ENCODE assay signal across 8 mouse cellular contexts in genomic region chr11:101986913-101987312, GRCm38 (mm10). TPM values are rescaled to one million over a fixed set of nuclear protein-coding genes. Genes with fewer than 3 reads are reported as not detected.
DNase-seq lines count a peak whose midpoint lies in the region; ATAC-seq and TF ChIP-seq lines count a peak whose summit lies in the region.

Dusp3 (minus strand) TSS chr11:101987013.

- WGBS in forebrain, embryonic 10.5 days = 81% methylated on average over 3 of the region's 3 CpGs
- WGBS in forebrain, embryonic 12.5 days = 75% methylated on average over 3 of the region's 3 CpGs
- WGBS in intestine, postnatal 0 days = 58% methylated on average over 3 of the region's 3 CpGs

- no peak for DNase-seq in forebrain, embryonic 10.5 days (ENCODE audit: extremely low spot score, low spot score)
- no peak for DNase-seq in G1E (ENCODE audit: low spot score)
- no peak for DNase-seq in gastrocnemius, postnatal 14 days
- DNase-seq in right cerebral cortex, postnatal 14 days = no peak
- no peak for DNase-seq in spleen, postnatal 14 days (ENCODE audit: low spot score in 2 of 2)

- H3K36me3 ChIP-seq in forebrain, embryonic 10.5 days (replicated peaks) = no peaks in the 10 kb centered on the region
- H3K36me3 ChIP-seq in forebrain, embryonic 12.5 days (replicated peaks) = no peaks in the 10 kb centered on the region
- H3K36me3 ChIP-seq in G1E (replicated peaks) = no peaks in the 10 kb centered on the region
- peaks cover 8% of the 10 kb centered on the region; the same call in 1 of the 2 replicates for H3K36me3 ChIP-seq in intestine, postnatal 0 days (ENCODE audit: control insufficient read depth, insufficient read depth)
- no peaks in the 10 kb centered on the region for H3K36me3 ChIP-seq in myocyte (ENCODE audit: control insufficient read depth, insufficient read depth)

- H3K4me2 ChIP-seq in forebrain, embryonic 12.5 days = no peak within 1 kb of the TSS
- 0 out of 2 replicates have a peak within 1 kb of the TSS, but pooled peaks have one; percentile 0 for H3K4me2 ChIP-seq in intestine, postnatal 0 days (replicated peaks; ENCODE audit: low read depth)
- H3K4me2 ChIP-seq in myocyte (ENCODE audit: low read depth) = peak within 1 kb of the TSS; percentile 18

- no peak within 1 kb of the TSS for H3ac ChIP-seq in myocyte (ENCODE audit: control insufficient read depth, insufficient read length)

- TF ChIP-seq POLR2A in myocyte (IDR thresholded peaks at IDR 0.05; ENCODE audit: insufficient read length, low read depth) = no peak

- peaks cover 12% of the 10 kb centered on the region for H3K79me2 ChIP-seq in myocyte (ENCODE audit: control insufficient read depth, insufficient read depth)

- peaks cover 35% of the 10 kb centered on the region for H3K4me1 ChIP-seq in forebrain, embryonic 10.5 days
- peaks cover 25% of the 10 kb centered on the region for H3K4me1 ChIP-seq in forebrain, embryonic 12.5 days
- peaks cover 18% of the 10 kb centered on the region for H3K4me1 ChIP-seq in G1E (ENCODE audit: insufficient read depth, low read depth, low read length)
- H3K4me1 ChIP-seq in intestine, postnatal 0 days (replicated peaks; ENCODE audit: control insufficient read depth, insufficient read depth, low read length) = peaks cover 5% of the 10 kb centered on the region; the same call in 1 of the 2 replicates

- no peak for TF ChIP-seq CTCF in G1E (IDR thresholded peaks at IDR 0.05; ENCODE audit: low read depth, low read length)
- no peak for TF ChIP-seq CTCF in intestine, postnatal 0 days (IDR thresholded peaks at IDR 0.05; ENCODE audit: low read depth)

- no peak within 1 kb of the TSS for H3K9ac ChIP-seq in forebrain, embryonic 12.5 days
- no peak within 1 kb of the TSS for H3K9ac ChIP-seq in intestine, postnatal 0 days (ENCODE audit: low read depth, low read length)

- intact Hi-C loops in gastrocnemius, postnatal 14 days (cut with DNase I; ENCODE audit: low total_unique reads) = loop anchor here (5.0 kb wide), 1 partner anchor 50 kb away; no protein-coding TSS in a partner anchor

- peaks cover 44% of the 10 kb centered on the region for H3K27me3 ChIP-seq in forebrain, embryonic 10.5 days (ENCODE audit: poor library complexity, severe bottlenecking)
- H3K27me3 ChIP-seq in forebrain, embryonic 12.5 days = peaks cover 15% of the 10 kb centered on the region
- H3K27me3 ChIP-seq in G1E (ENCODE audit: insufficient read depth, low read length) = peaks cover 41% of the 10 kb centered on the region
- no peaks in the 10 kb centered on the region for H3K27me3 ChIP-seq in intestine, postnatal 0 days (replicated peaks; ENCODE audit: control insufficient read depth, insufficient read depth, low read length)
- peaks cover 26% of the 10 kb centered on the region for H3K27me3 ChIP-seq in myocyte (ENCODE audit: control insufficient read depth, insufficient read depth, insufficient read length)

- H3K4me3 ChIP-seq in forebrain, embryonic 10.5 days = no peak within 1 kb of the TSS
- no peak within 1 kb of the TSS for H3K4me3 ChIP-seq in forebrain, embryonic 12.5 days (replicated peaks)
- no peak within 1 kb of the TSS for H3K4me3 ChIP-seq in G1E (ENCODE audit: low read depth, low read length)
- H3K4me3 ChIP-seq in intestine, postnatal 0 days (ENCODE audit: low read depth, low read length) = no peak within 1 kb of the TSS
- H3K4me3 ChIP-seq in myocyte = no peak within 1 kb of the TSS

- no peaks in the 10 kb centered on the region for H3K9me3 ChIP-seq in forebrain, embryonic 10.5 days
- no peaks in the 10 kb centered on the region for H3K9me3 ChIP-seq in forebrain, embryonic 12.5 days
- no peaks in the 10 kb centered on the region for H3K9me3 ChIP-seq in G1E (replicated peaks)
- no peaks in the 10 kb centered on the region for H3K9me3 ChIP-seq in intestine, postnatal 0 days (ENCODE audit: control insufficient read depth)

- no peak for ATAC-seq in forebrain, embryonic 12.5 days (ENCODE audit: low FRiP score)
- no peak for ATAC-seq in G1E (ENCODE audit: extremely low read depth, insufficient number of reproducible peaks, low FRiP score, poor library complexity, severe bottlenecking)
- no peak for ATAC-seq in intestine, postnatal 0 days

- no peak within 1 kb of the TSS for H3K27ac ChIP-seq in forebrain, embryonic 10.5 days
- H3K27ac ChIP-seq in forebrain, embryonic 12.5 days = no peak within 1 kb of the TSS
- no peak within 1 kb of the TSS for H3K27ac ChIP-seq in intestine, postnatal 0 days (ENCODE audit: low read depth, low read length)

TF ChIP-seq in myocyte, 11 proteins besides CTCF, POLR2A, EP300 and RAD21:
- TF ChIP-seq TCF12 (IDR thresholded peaks at IDR 0.05; ENCODE audit: insufficient read depth, poor library complexity, severe bottlenecking) (no peak), MAX (IDR thresholded peaks at IDR 0.05; ENCODE audit: low read depth) (no peak), MYOD1 (IDR thresholded peaks at IDR 0.05; ENCODE audit: control insufficient read depth in 1 of 3, insufficient read length in 2 of 3, low read depth in 2 of 3) (no peak), E2F4 (IDR thresholded peaks at IDR 0.05; ENCODE audit: insufficient read depth) (no peak), TCF3 (IDR thresholded peaks at IDR 0.05; ENCODE audit: insufficient read length, low read depth) (no peak), CEBPB (IDR thresholded peaks at IDR 0.05; ENCODE audit: insufficient read depth, poor library complexity, severe bottlenecking) (no peak), SRF (IDR thresholded peaks at IDR 0.05; ENCODE audit: control insufficient read depth, insufficient read length, low read depth) (no peak), MYOG (IDR thresholded peaks at IDR 0.05; ENCODE audit: control insufficient read depth in 1 of 3, insufficient read depth in 1 of 3, insufficient read length in 2 of 3, low read depth in 2 of 3) (no peak), POLR2AphosphoS2 (IDR thresholded peaks at IDR 0.05; ENCODE audit: insufficient read length, low read depth) (no peak), USF1 (IDR thresholded peaks at IDR 0.05; ENCODE audit: low read depth) (no peak)

RNA-seq across cellular contexts. Expression of gene Dusp3, which starts in this region (rescaled TPM):
- polyA plus RNA-seq in forebrain, embryonic 10.5 days (2016; fragmentation: Nextera tagmentation; extraction: Ambion mirVana) = 12.1 and 12.6 TPM in 2 replicates
- polyA plus RNA-seq in forebrain, embryonic 12.5 days (2016; fragmentation: Nextera tagmentation; extraction: Ambion mirVana) = 9.0 and 9.8 TPM in 2 replicates
- total RNA-seq in G1E (2014; fragmentation: Nextera tagmentation) (12.5 and 17.3 TPM in 2 replicates), G1E (2017) (14.6 and 16.0 TPM in 2 replicates)
- polyA plus RNA-seq in G1E (2012) (3.4 and 4.8 TPM in 2 replicates), myocyte (2012; fragmentation: generic; extraction: Trizol) (81.1 TPM)
- total RNA-seq in gastrocnemius, postnatal 14 days (2021) = 100 to 1,000 TPM; 140 to 151 TPM
- 49.9 and 53.5 TPM in 2 replicates for polyA plus RNA-seq in intestine, postnatal 0 days (2015; fragmentation: Nextera tagmentation; extraction: Ambion mirVana)

Comparison
In these comparisons a context has a peak if more than half of its experiments do, and no peak if none do; other contexts are left out.
1. RNA of gene Dusp3 (total RNA-seq): 140 to 151 TPM in gastrocnemius, postnatal 14 days; 12.5 to 17.3 TPM in G1E; every median in the first group is over 4 times any median in the second.